Mouse (Mus musculus) retina, postnatal 7 days (tissue): ENCODE measurements around the gene Rpl26.
A peak's percentile ranks its signal among the peaks of the same experiment; 100 is the strongest.
"Not testable (repeated sequence)": the region's sequence is repeated elsewhere in the genome, so short reads cannot be mapped to it uniquely, and the experiment has no call there.

Experiments
- DNase-seq: peaks from one replicate; pipeline ENCODE4 v3.0.0-alpha.2; 2012; ENCODE audit warnings: low read depth, low spot score

Rpl26 gene

GRCm38 (mm10) chr11:68914566-68914965 is 13.2 kb downstream of the Rpl26 start:
- no peak for DNase-seq

GRCm38 (mm10) chr11:68923191-68923590 is 21.8 kb downstream of the Rpl26 start:
- no peak for DNase-seq

GRCm38 (mm10) chr11:68924749-68925148 is 23.4 kb downstream of the Rpl26 start:
- DNase-seq, result no peak

GRCm38 (mm10) chr11:68926981-68927380 is 25.6 kb downstream of the Rpl26 start, which contains the start of gene Odf4:
Gene Odf4 (minus strand): TSS chr11:68927081.
- no peak for DNase-seq

GRCm38 (mm10) chr11:68929947-68930346 is 28.6 kb downstream of the Rpl26 start:
- no peak for DNase-seq

- DNase-seq, result no peak
Observed at GRCm38 (mm10) chr11:68933885-68934507, 32.6 kb downstream of the Rpl26 start.

GRCm38 (mm10) chr11:68936951-68937350 is 35.6 kb downstream of the Rpl26 start:
- not testable (repeated sequence) for DNase-seq

- peak; percentile 84 for DNase-seq
Observed at GRCm38 (mm10) chr11:68939451-68940304, 38.3 kb downstream of the Rpl26 start.

GRCm38 (mm10) chr11:68940516-68940915 is 39.1 kb downstream of the Rpl26 start:
- no peak for DNase-seq

- DNase-seq, result no peak
Observed at GRCm38 (mm10) chr11:68942731-68943130, 41.3 kb downstream of the Rpl26 start.

GRCm38 (mm10) chr11:68945245-68945644 is 43.9 kb downstream of the Rpl26 start:
- DNase-seq, result no peak

- no peak for DNase-seq
Observed at GRCm38 (mm10) chr11:68946001-68946400, 44.6 kb downstream of the Rpl26 start.

GRCm38 (mm10) chr11:68946806-68947440 is 45.5 kb downstream of the Rpl26 start:
- DNase-seq, result no peak

- DNase-seq, result peak; percentile 21
Observed at GRCm38 (mm10) chr11:68947542-68947993, 46.2 kb downstream of the Rpl26 start.

GRCm38 (mm10) chr11:68953903-68954302 is 52.5 kb downstream of the Rpl26 start:
- DNase-seq, result no peak

GRCm38 (mm10) chr11:68954408-68954807 is 53.0 kb downstream of the Rpl26 start:
- DNase-seq, result no peak

GRCm38 (mm10) chr11:68955473-68955872 is 54.1 kb downstream of the Rpl26 start:
- DNase-seq, result no peak

- DNase-seq, result no peak
Observed at GRCm38 (mm10) chr11:68956107-68956506, 54.7 kb downstream of the Rpl26 start.
